ENCODE assay signal across 8 mouse cellular contexts in the genomic region with DNA sequence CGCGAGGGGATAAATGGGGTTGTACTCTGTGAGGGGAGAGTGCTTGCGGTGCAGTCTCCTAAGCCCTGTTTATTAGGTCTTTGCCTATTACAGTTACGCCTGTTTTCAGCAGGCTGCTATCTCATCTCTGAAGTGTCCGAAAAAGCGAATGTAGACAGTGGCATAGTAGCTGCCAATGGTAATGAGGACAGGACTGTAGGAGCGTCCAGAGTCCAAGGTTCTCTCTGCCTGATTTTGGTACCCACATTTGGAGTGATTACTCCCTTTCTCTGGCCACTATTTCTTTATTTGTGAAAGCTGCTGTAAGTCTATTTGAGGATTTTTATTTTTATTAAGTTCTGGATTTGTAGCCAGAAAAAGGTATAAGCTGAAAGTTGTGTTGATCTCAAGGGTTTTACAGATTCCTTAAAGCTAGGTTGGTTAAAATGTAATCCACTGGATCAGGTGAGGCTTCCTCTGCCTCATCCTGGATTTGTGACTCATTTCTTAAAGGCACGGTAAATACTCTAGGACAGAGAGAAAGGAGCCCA. TPM values are rescaled to one million over a fixed set of nuclear protein-coding genes. Genes with fewer than 3 reads are reported as not detected.
A peak's percentile ranks its signal among the peaks of the same experiment; 100 is the strongest.
DNase-seq lines count a peak whose midpoint lies in the region; ATAC-seq and TF ChIP-seq lines count a peak whose summit lies in the region.

A gene (minus strand): TSS at position 153 of the 530 bp plus-strand sequence.

- peak within 1 kb of the TSS; percentile 41 for H3K9ac ChIP-seq in intestine, embryonic 15.5 days
- H3K9ac ChIP-seq in limb, embryonic 15.5 days: no peak within 1 kb of the TSS

- WGBS in intestine, embryonic 15.5 days: 14% methylated on average over 8 of the region's 8 CpGs
- WGBS in limb, embryonic 15.5 days: 17% methylated on average over 8 of the region's 8 CpGs
- 10% methylated on average over 8 of the region's 8 CpGs for WGBS in small intestine, adult 2 months

- H3K4me1 ChIP-seq in intestine, embryonic 15.5 days (replicated peaks): peaks cover 7% of the 10 kb centered on the region; the same call in 1 of the 2 replicates
- peaks cover 12% of the 10 kb centered on the region for H3K4me1 ChIP-seq in limb, embryonic 15.5 days
- peaks cover 3% of the 10 kb centered on the region; the same call in 1 of the 2 replicates for H3K4me1 ChIP-seq in small intestine, adult 2 months (ENCODE audit: control insufficient read depth, insufficient read depth, insufficient read length, low read length)

- H3K4me2 ChIP-seq in intestine, embryonic 15.5 days (replicated peaks): peak within 1 kb of the TSS; percentile 57
- peak within 1 kb of the TSS; percentile 24; the same call in 1 of the 2 replicates for H3K4me2 ChIP-seq in limb, embryonic 15.5 days

- no peak for TF ChIP-seq CTCF in small intestine, adult 2 months (IDR thresholded peaks at IDR 0.05; ENCODE audit: extremely low read depth, insufficient read length, insufficient replicate concordance, low read depth, low read length)

- no peak for DNase-seq in adrenal gland, adult 18-20 months (ENCODE audit: low spot score in 2 of 2)
- no peak for DNase-seq in adrenal gland, adult (ENCODE audit: inconsistent age in 2 of 2, low spot score in 1 of 2)
- no peak for DNase-seq in adrenal gland, postnatal 25 days
- DNase-seq in gastrocnemius, postnatal 4 days (ENCODE audit: low spot score in 2 of 2): no peak
- DNase-seq in frontal cortex, postnatal 25 days (ENCODE audit: low spot score in 2 of 2): no peak

- H3K27me3 ChIP-seq in intestine, embryonic 15.5 days (replicated peaks): no peaks in the 10 kb centered on the region
- H3K27me3 ChIP-seq in limb, embryonic 15.5 days: peaks cover 37% of the 10 kb centered on the region
- no peaks in the 10 kb centered on the region for H3K27me3 ChIP-seq in small intestine, adult 2 months (ENCODE audit: control insufficient read depth, insufficient read depth, low read length)

- H3K27ac ChIP-seq in intestine, embryonic 15.5 days: peak within 1 kb of the TSS; percentile 29
- H3K27ac ChIP-seq in limb, embryonic 15.5 days: no peak within 1 kb of the TSS
- peak within 1 kb of the TSS; percentile 24; the same call in 1 of the 2 replicates for H3K27ac ChIP-seq in small intestine, adult 2 months (ENCODE audit: insufficient read depth, low read depth, low read length)

- H3K9me3 ChIP-seq in intestine, embryonic 15.5 days: no peaks in the 10 kb centered on the region
- H3K9me3 ChIP-seq in limb, embryonic 15.5 days: no peaks in the 10 kb centered on the region

- TF ChIP-seq POLR2A in small intestine, adult 2 months (IDR thresholded peaks at IDR 0.05; ENCODE audit: low read depth, low read length): no peak

- no peak for ATAC-seq in intestine, embryonic 15.5 days
- ATAC-seq in limb, embryonic 15.5 days (ENCODE audit: insufficient number of reproducible peaks, low FRiP score, low TSS enrichment, low read depth): no peak

- H3K36me3 ChIP-seq in intestine, embryonic 15.5 days: no peaks in the 10 kb centered on the region
- H3K36me3 ChIP-seq in limb, embryonic 15.5 days: no peaks in the 10 kb centered on the region
- H3K36me3 ChIP-seq in small intestine, adult 2 months (ENCODE audit: control insufficient read depth, insufficient read depth, low read length): no peaks in the 10 kb centered on the region

- H3K4me3 ChIP-seq in intestine, embryonic 15.5 days (replicated peaks): peak within 1 kb of the TSS; percentile 33
- 0 out of 2 replicates have a peak within 1 kb of the TSS, but pooled peaks have one; percentile 1 for H3K4me3 ChIP-seq in limb, embryonic 15.5 days
- H3K4me3 ChIP-seq in small intestine, adult 2 months (ENCODE audit: low read depth, low read length): peak within 1 kb of the TSS; percentile 56

RNA-seq across cellular contexts. Expression of the gene that starts here (rescaled TPM):
- total RNA-seq in adrenal gland, adult 18-20 months (2021): 10 to 100 TPM; 40.8 to 41.1 TPM
- total RNA-seq in adrenal gland, postnatal 25 days (2021): 41.8 and 43.7 TPM in 2 replicates
- 10 to 100 TPM; 25.4 to 25.7 TPM for total RNA-seq in gastrocnemius, postnatal 4 days (2021)
- 88.7 and 98.0 TPM in 2 replicates for polyA plus RNA-seq in intestine, embryonic 15.5 days (2015; fragmentation: Nextera tagmentation; extraction: Ambion mirVana)
- 87.2 and 98.0 TPM in 2 replicates for polyA plus RNA-seq in limb, embryonic 15.5 days (2015; fragmentation: Nextera tagmentation; extraction: Ambion mirVana)
- polyA plus RNA-seq in small intestine, adult 2 months (2012; rRNA removed): 3.0 and 4.2 TPM in 2 replicates

Comparison
In these comparisons a context has a peak if more than half of its experiments do, and no peak if none do; other contexts are left out.
1. RNA of the gene that starts here (polyA plus RNA-seq): 88.7 to 98.0 TPM in intestine, embryonic 15.5 days and 87.2 to 98.0 TPM in limb, embryonic 15.5 days; 3.0 to 4.2 TPM in small intestine, adult 2 months; every median in the first group is over 10 times any median in the second.
2. H3K4me3 ChIP-seq: peak in every context shown above with its lines; median percentile 56 in small intestine, adult 2 months; 33 in intestine, embryonic 15.5 days; 1 in limb, embryonic 15.5 days.